Mouse (Mus musculus) CH12.LX (cell line): ENCODE data around the gene Map3k7. TPM values are rescaled to one million over a fixed set of nuclear protein-coding genes. Genes with fewer than 3 reads are reported as not detected.

ENCODE experiments used
- DNase-seq: peaks from one replicate; pipeline ENCODE4 v3.0.0-alpha.2; 2013; ENCODE audit errors: extremely low read depth
- H3K27ac ChIP-seq: 2 replicates; pipeline ENCODE4 v1.5.1; 2012; ENCODE audit warnings: low read depth, mild to moderate bottlenecking, control low read depth, moderate library complexity; ENCODE audit not compliant: insufficient read depth
- H3K27me3 ChIP-seq: replicated peaks from 2 replicates; pipeline ENCODE3; 2012; ENCODE audit warnings: inconsistent platforms
- H3K36me3 ChIP-seq, 2 experiments: replicated peaks in 1 of 2; 2 replicates each; pipeline versions ENCODE3 to v1.6.1; 2012; ENCODE audit warnings: inconsistent platforms in 1 of 2, low read length in 1 of 2, mild to moderate bottlenecking in 1 of 2, mixed read lengths in 1 of 2, moderate library complexity in 1 of 2; ENCODE audit not compliant: control insufficient read depth in 1 of 2, insufficient read depth in 1 of 2
- H3K4me1 ChIP-seq, 2 experiments: 2 replicates each; pipeline ENCODE4 v1.6.1; 2012; ENCODE audit warnings: inconsistent platforms in 1 of 2, moderate library complexity in 1 of 2; ENCODE audit not compliant: insufficient read depth in 2 of 2, control insufficient read depth in 1 of 2
- H3K4me2 ChIP-seq: 2 replicates; pipeline ENCODE4 v1.6.1; 2012; ENCODE audit warnings: low read depth, mild to moderate bottlenecking, control low read depth; ENCODE audit not compliant: poor library complexity, insufficient read depth, severe bottlenecking
- H3K4me3 ChIP-seq, 3 experiments: fragments of 150-350 bp in 1 of 3; sonication (generic) in 1 of 3; replicated peaks in 1 of 3; 2 replicates each; pipeline versions ENCODE3 to v1.5.1; 2011 to 2012; ENCODE audit warnings: low read depth in 2 of 3, low read length in 2 of 3, mild to moderate bottlenecking in 2 of 3, moderate library complexity in 2 of 3, control low read depth in 1 of 3, improper control_type of control experiment in 1 of 3, inconsistent platforms in 1 of 3, mixed read lengths in 1 of 3; ENCODE audit not compliant: poor library complexity in 1 of 3
- H3K79me2 ChIP-seq: replicated peaks from 2 replicates; pipeline ENCODE4 v1.6.1; 2012; ENCODE audit warnings: mild to moderate bottlenecking, moderate library complexity; ENCODE audit not compliant: control insufficient read depth, poor library complexity, insufficient read depth, severe bottlenecking; ENCODE audit errors: extremely low read depth
- H3K9ac ChIP-seq: 2 replicates; pipeline ENCODE4 v1.6.1; 2012; ENCODE audit warnings: low read depth, mild to moderate bottlenecking, control low read depth, moderate library complexity; ENCODE audit not compliant: insufficient read depth
- H3K9me3 ChIP-seq: replicated peaks from 2 replicates; pipeline ENCODE3; 2012; ENCODE audit warnings: low read length, inconsistent platforms, mixed read lengths
- BHLHE40 ChIP-seq: IDR thresholded peaks from 2 replicates; pipeline ENCODE4 v1.6.1; 2011; ENCODE audit warnings: mild to moderate bottlenecking, low read depth, low read length, improper control_type of control experiment
- CHD1 ChIP-seq: IDR thresholded peaks from 2 replicates; pipeline ENCODE4 v1.6.1; 2012; ENCODE audit warnings: low read depth, low read length, improper control_type of control experiment, inconsistent platforms
- CTCF ChIP-seq, 2 experiments: IDR thresholded peaks in 1 of 2; conservative IDR thresholded peaks in 1 of 2; 2 replicates each; pipeline ENCODE4 v1.5.1; 2011 to 2012; ENCODE audit warnings: low read depth in 2 of 2, low read length in 2 of 2, improper control_type of control experiment in 1 of 2, inconsistent platforms in 1 of 2, mild to moderate bottlenecking in 1 of 2, moderate library complexity in 1 of 2
- ELF1 ChIP-seq: IDR thresholded peaks from 2 replicates; pipeline ENCODE4 v1.6.1; 2014; ENCODE audit warnings: low read depth, mild to moderate bottlenecking, inconsistent platforms, low read length, improper control_type of control experiment
- EP300 ChIP-seq: IDR thresholded peaks from 2 replicates; pipeline ENCODE4 v1.6.1; 2011; ENCODE audit warnings: low read length, improper control_type of control experiment
- ETS1 ChIP-seq: conservative IDR thresholded peaks from 2 replicates; pipeline ENCODE4 v1.6.1; 2012; ENCODE audit warnings: low read depth, mild to moderate bottlenecking, inconsistent platforms, low read length, improper control_type of control experiment, moderate library complexity
- GABPA ChIP-seq: IDR thresholded peaks from 2 replicates; pipeline ENCODE4 v1.6.1; 2012; ENCODE audit warnings: low read depth, low read length, improper control_type of control experiment, inconsistent platforms; ENCODE audit not compliant: insufficient replicate concordance
- HCFC1 ChIP-seq: IDR thresholded peaks from 2 replicates; pipeline ENCODE4 v1.6.1; 2012; ENCODE audit warnings: low read depth, mild to moderate bottlenecking, inconsistent platforms, low read length, improper control_type of control experiment
- JUN ChIP-seq: IDR thresholded peaks from 2 replicates; pipeline ENCODE4 v1.6.1; 2011; ENCODE audit warnings: low read depth, mild to moderate bottlenecking, low read length, improper control_type of control experiment, moderate library complexity; ENCODE audit not compliant: insufficient read depth
- JUND ChIP-seq: conservative IDR thresholded peaks from 2 replicates; pipeline ENCODE4 v1.6.1; 2011; ENCODE audit warnings: low read depth, low read length, improper control_type of control experiment
- MAFK ChIP-seq: IDR thresholded peaks from 2 replicates; pipeline ENCODE4 v1.6.1; 2011; ENCODE audit warnings: low read length, improper control_type of control experiment; ENCODE audit not compliant: insufficient replicate concordance
- MAZ ChIP-seq: IDR thresholded peaks from 2 replicates; pipeline ENCODE4 v1.6.1; 2012; ENCODE audit warnings: low read depth, mild to moderate bottlenecking, inconsistent platforms, low read length, improper control_type of control experiment, moderate library complexity
- MEF2A ChIP-seq: IDR thresholded peaks from 2 replicates; pipeline ENCODE4 v1.6.1; 2014; ENCODE audit warnings: low read depth, mild to moderate bottlenecking, inconsistent platforms, low read length, improper control_type of control experiment, borderline replicate concordance
- MXI1 ChIP-seq: IDR thresholded peaks from 2 replicates; pipeline ENCODE4 v1.6.1; 2011; ENCODE audit warnings: mild to moderate bottlenecking, low read depth, low read length, improper control_type of control experiment
- MYC ChIP-seq: IDR thresholded peaks from 2 replicates; pipeline ENCODE4 v1.6.1; 2011; ENCODE audit warnings: low read depth, mild to moderate bottlenecking, improper control_type of control experiment, low read length
- NELFE ChIP-seq: IDR thresholded peaks from 2 replicates; pipeline ENCODE4 v1.6.1; 2011; ENCODE audit warnings: low read depth, low read length, improper control_type of control experiment
- NRF1 ChIP-seq: IDR thresholded peaks from 2 replicates; pipeline ENCODE4 v1.6.1; 2014; ENCODE audit warnings: low read depth, mild to moderate bottlenecking, inconsistent platforms, low read length, improper control_type of control experiment, moderate library complexity
- RAD21 ChIP-seq: IDR thresholded peaks from 2 replicates; pipeline ENCODE4 v1.6.1; 2011; ENCODE audit warnings: low read depth, mild to moderate bottlenecking, low read length, improper control_type of control experiment, moderate library complexity
- SIN3A ChIP-seq: IDR thresholded peaks from 2 replicates; pipeline ENCODE4 v1.6.1; 2012; ENCODE audit warnings: low read length, improper control_type of control experiment, inconsistent platforms
- ZC3H11A ChIP-seq: IDR thresholded peaks from 2 replicates; pipeline ENCODE4 v1.6.1; 2012; ENCODE audit warnings: low read depth, mild to moderate bottlenecking, inconsistent platforms, low read length, improper control_type of control experiment
- ZNF384 ChIP-seq: IDR thresholded peaks from 2 replicates; pipeline ENCODE4 v1.6.1; 2012; ENCODE audit warnings: low read depth, low read length, improper control_type of control experiment, inconsistent platforms
- dilution Hi-C: fragments of 300-500 bp; cut with MboI; formaldehyde crosslinking; loops from 2 replicates; pipeline ENCODE4 v1.14.3; 2020; ENCODE audit warnings: low sequenced_read_pairs; ENCODE audit not compliant: extremely low pct_unique_long_range_greater_than_20kb, extremely low pct_ligation_motif_present
- in situ Hi-C: fragments of 300-500 bp; cut with MboI; formaldehyde crosslinking; loops from 3 replicates; pipeline ENCODE4 v1.14.3; 2019; ENCODE audit warnings: low sequenced_read_pairs, low pct_ligation_motif_present, low pct_unique_long_range_greater_than_20kb, mixed read lengths
- polyA plus RNA-seq: library from polyadenylated mRNA; unstranded; fragments of >175 nt; gene quantifications from 2 replicates; pipeline ENCODE4 v1.2.1, GENCODE M21; 2012; ENCODE audit warnings: low read depth; ENCODE audit not compliant: insufficient read length
- total RNA-seq, 2 experiments: library from RNA; depleted of rRNA; stranded (reverse); fragments of 300-350 nt in 1 of 2; fragments of >200 nt in 1 of 2; gene quantifications; 2 replicates each; pipeline ENCODE4 v1.2.3; 2012 to 2014

Map3k7 gene
- total and polyA plus RNA-seq, 3 experiments: 41.7 to 63.7 (median 43.9) TPM

DNA sequence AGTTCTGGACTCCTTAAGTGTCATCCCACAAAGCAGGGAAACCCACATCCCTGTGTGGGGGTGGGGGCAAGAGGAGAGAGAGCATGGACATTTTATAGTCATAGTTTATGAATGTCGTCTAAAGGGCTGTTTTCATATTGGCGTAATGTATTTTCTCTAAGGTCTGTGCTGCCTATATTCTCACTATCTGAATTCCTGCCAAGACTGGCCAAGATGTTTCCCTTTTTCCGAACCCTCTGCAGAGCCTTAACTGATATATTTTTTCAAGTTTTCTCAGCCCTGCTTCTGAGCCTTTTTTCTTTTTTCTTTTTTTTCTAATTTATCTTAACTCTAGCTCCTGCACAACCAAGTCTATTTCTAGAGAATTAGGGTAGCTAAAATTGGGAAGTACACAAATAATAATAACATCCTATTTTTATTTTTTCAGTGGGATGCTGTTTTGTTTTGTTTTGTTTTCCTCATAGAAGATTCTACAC is 28.0 kb upstream of the Map3k7 start:
- peaks cover 0 to 19% of the 10 kb centered on the region in 2 experiments; a peak in 3 of 4 replicates for H3K4me1 ChIP-seq
- H3K27ac ChIP-seq: no peak overlapping the region
- H3K9me3 ChIP-seq: no peaks in the 10 kb centered on the region
- no peak overlapping the region for H3K4me2 ChIP-seq
- no peak overlapping the region for H3K9ac ChIP-seq
- H3K27me3 ChIP-seq: no peaks in the 10 kb centered on the region
- no peak for TF ChIP-seq ZC3H11A
- TF ChIP-seq BHLHE40: no peak
- no peak for TF ChIP-seq MYC
- TF ChIP-seq CHD1: no peak
- no peak for TF ChIP-seq NRF1
- TF ChIP-seq MAFK: no peak
- TF ChIP-seq EP300: no peak
- no peak for TF ChIP-seq HCFC1
- TF ChIP-seq NELFE: no peak
- no peak for TF ChIP-seq JUN
- TF ChIP-seq RAD21: no peak
- no peak for TF ChIP-seq ZNF384
- no peak for TF ChIP-seq JUND
- TF ChIP-seq MXI1: no peak
- H3K4me3 ChIP-seq: no peak overlapping the region
- no peaks in the 10 kb centered on the region for H3K79me2 ChIP-seq
- DNase-seq: no peak
- dilution Hi-C loops: no loop called here
- H3K36me3 ChIP-seq: no peaks in the 10 kb centered on the region
- in situ Hi-C loops: no loop called here

DNA sequence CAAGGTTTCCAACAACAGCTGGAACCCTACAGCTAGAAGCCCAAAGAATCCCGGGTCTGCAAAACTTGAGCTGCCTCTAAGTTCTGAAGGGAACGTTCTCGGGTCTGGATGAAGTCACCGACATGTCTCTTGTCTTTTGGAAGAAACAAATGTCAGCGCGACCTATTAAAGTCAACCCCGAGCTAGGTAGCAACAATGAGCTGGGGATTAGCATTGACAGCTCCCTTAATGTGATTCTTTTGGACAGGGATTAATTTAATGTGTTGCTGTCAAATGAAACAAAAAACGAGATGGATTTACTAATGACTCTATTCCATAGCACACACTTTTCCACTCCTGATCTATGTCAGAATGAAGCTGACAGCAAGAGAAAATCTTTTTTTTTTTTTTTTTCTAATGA is 27.5 kb upstream of the Map3k7 start:
- no peaks in the 10 kb centered on the region for H3K27me3 ChIP-seq
- dilution Hi-C loops: no loop called here
- no peak overlapping the region for H3K27ac ChIP-seq
- H3K4me2 ChIP-seq: no peak overlapping the region; the same call in 1 of the 2 replicates
- H3K4me1 ChIP-seq: peaks cover 0 to 24% of the 10 kb centered on the region in 2 experiments; a peak in 3 of 4 replicates
- H3K4me3 ChIP-seq: no peak overlapping the region
- DNase-seq: no peak
- no peaks in the 10 kb centered on the region for H3K36me3 ChIP-seq
- TF ChIP-seq CTCF (conservative IDR thresholded peaks at IDR 0.05 in 1 of 2, IDR thresholded peaks at IDR 0.05 in 1 of 2; ENCODE audit: low read depth in 2 of 2, low read length in 2 of 2): no peak
- TF ChIP-seq NELFE: no peak
- TF ChIP-seq MAFK: no peak
- TF ChIP-seq SIN3A: no peak
- no peak for TF ChIP-seq GABPA
- no peak for TF ChIP-seq MEF2A
- TF ChIP-seq JUN: no peak
- TF ChIP-seq ELF1: no peak
- TF ChIP-seq ETS1: no peak
- no peak for TF ChIP-seq MAZ
- in situ Hi-C loops: no loop called here
- H3K79me2 ChIP-seq: no peaks in the 10 kb centered on the region
- no peaks in the 10 kb centered on the region for H3K9me3 ChIP-seq
- no peak overlapping the region for H3K9ac ChIP-seq
